Mouse (Mus musculus) ES-E14 (cell line): ENCODE results near the gene Per1. TPM values are rescaled to one million over a fixed set of nuclear protein-coding genes. Genes with fewer than 3 reads are reported as not detected.

Experiments used
- DNase-seq: peaks from one replicate; pipeline ENCODE4 v3.0.0-alpha.2; 2013; ENCODE audit warnings: low read depth, low spot score
- H3K27ac ChIP-seq: 2 replicates; pipeline ENCODE4 v1.5.1; 2012; ENCODE audit warnings: low read depth, mild to moderate bottlenecking, low read length, moderate library complexity, mixed read lengths; ENCODE audit not compliant: poor library complexity, insufficient read depth, severe bottlenecking
- H3K36me3 ChIP-seq: 2 replicates; pipeline ENCODE4 v1.6.1; 2012; ENCODE audit warnings: mild to moderate bottlenecking, low read length, moderate library complexity, mixed read lengths; ENCODE audit not compliant: control insufficient read depth, poor library complexity, insufficient read depth, severe bottlenecking
- H3K4me1 ChIP-seq, 2 experiments: fragments of 150-350 bp in 1 of 2; sonication (generic) in 1 of 2; 2 replicates each; pipeline ENCODE4 v1.6.1; 2012; ENCODE audit warnings: low read length in 2 of 2, mild to moderate bottlenecking in 1 of 2, mixed read lengths in 1 of 2; ENCODE audit not compliant: control insufficient read depth in 2 of 2, insufficient read depth in 2 of 2, poor library complexity in 1 of 2
- H3K4me3 ChIP-seq, 2 experiments: fragments of 150-350 bp in 1 of 2; sonication (generic) in 1 of 2; 2 replicates each; pipeline ENCODE4 v1.5.1; 2012; ENCODE audit warnings: low read length in 2 of 2, low read depth in 1 of 2, mild to moderate bottlenecking in 1 of 2, mixed read lengths in 1 of 2; ENCODE audit not compliant: insufficient read depth in 1 of 2, poor library complexity in 1 of 2, severe bottlenecking in 1 of 2
- H3K9ac ChIP-seq: 2 replicates; pipeline ENCODE4 v1.6.1; 2012; ENCODE audit warnings: low read depth, mild to moderate bottlenecking, low read length, mixed read lengths; ENCODE audit not compliant: poor library complexity, insufficient read depth, severe bottlenecking
- H3K9me3 ChIP-seq: fragments of 150-350 bp; sonication (generic); 2 replicates; pipeline ENCODE4 v1.6.1; 2012; ENCODE audit warnings: low read depth, mild to moderate bottlenecking, low read length; ENCODE audit not compliant: control insufficient read depth, insufficient read depth
- CHD2 ChIP-seq: IDR thresholded peaks from 2 replicates; pipeline ENCODE4 v1.6.1; 2014; ENCODE audit warnings: mild to moderate bottlenecking, low read depth, low read length, inconsistent platforms
- HCFC1 ChIP-seq: IDR thresholded peaks from 2 replicates; pipeline ENCODE4 v1.6.1; 2012; ENCODE audit warnings: low read length, inconsistent platforms, borderline replicate concordance; ENCODE audit not compliant: insufficient read depth
- MAFK ChIP-seq: IDR thresholded peaks from 2 replicates; pipeline ENCODE4 v1.6.1; 2014; ENCODE audit warnings: mild to moderate bottlenecking, low read depth, low read length, inconsistent platforms; ENCODE audit not compliant: insufficient read depth
- ZC3H11A ChIP-seq: IDR thresholded peaks from 2 replicates; pipeline ENCODE4 v1.6.1; 2012; ENCODE audit warnings: low read depth, mild to moderate bottlenecking, inconsistent platforms, low read length, borderline replicate concordance
- ZNF384 ChIP-seq: IDR thresholded peaks from 2 replicates; pipeline ENCODE4 v1.6.1; 2012; ENCODE audit warnings: low read depth, low read length, inconsistent platforms
- in situ Hi-C, 2 experiments: fragments of 600-800 bp; cut with MboI; formaldehyde crosslinking; loops; one replicate each; pipeline ENCODE4 v1.15.1; 2025; ENCODE audit warnings: low sequenced_read_pairs in 2 of 2, inconsistent platforms in 1 of 2; ENCODE audit not compliant: unreplicated experiment in 2 of 2
- total RNA-seq: library from RNA; depleted of rRNA; stranded (reverse); fragments of 300-350 nt; gene quantifications from 2 replicates; pipeline ENCODE4 v1.2.3, GENCODE M21; 2012

Per1 gene
- total RNA-seq, 1 experiment = 6.0 TPM

DNA sequence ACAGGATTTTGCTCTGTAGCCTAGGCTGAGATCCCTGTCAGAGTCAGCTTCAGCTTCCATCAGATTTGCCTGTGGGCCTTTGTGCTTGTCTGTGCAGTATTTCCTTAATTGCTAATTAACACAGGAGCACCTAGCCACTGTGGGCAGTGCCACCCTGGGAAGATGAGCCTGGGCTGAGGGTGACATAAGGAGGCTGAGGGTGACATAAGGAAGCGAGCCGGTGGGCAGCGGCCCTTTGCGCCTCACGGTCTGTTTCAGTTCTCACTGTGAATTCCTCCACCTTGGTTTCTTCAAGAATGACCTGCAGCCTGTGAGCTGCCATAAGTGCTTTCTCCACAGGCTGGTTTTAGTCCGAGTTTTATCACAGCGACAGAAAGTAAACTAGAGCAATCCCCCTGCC lies 13.4 kb upstream of the Per1 start:
- Histone ChIP-seq H3K4me1 (peaks cover 0 to 12% of the 10 kb centered on the region in 2 experiments; a peak in 1 of 4 replicates), H3K9ac (no peak overlapping the region), H3K36me3 (no peaks in the 10 kb centered on the region), H3K4me3 (no peak overlapping the region), H3K9me3 (no peaks in the 10 kb centered on the region), H3K27ac (no peak overlapping the region)
- in situ Hi-C loops = no loop called here
- no peak for TF ChIP-seq CHD2
- TF ChIP-seq MAFK = no peak
- no peak for TF ChIP-seq HCFC1
- TF ChIP-seq ZC3H11A = no peak
- no peak for TF ChIP-seq ZNF384
- DNase-seq = no peak

DNA sequence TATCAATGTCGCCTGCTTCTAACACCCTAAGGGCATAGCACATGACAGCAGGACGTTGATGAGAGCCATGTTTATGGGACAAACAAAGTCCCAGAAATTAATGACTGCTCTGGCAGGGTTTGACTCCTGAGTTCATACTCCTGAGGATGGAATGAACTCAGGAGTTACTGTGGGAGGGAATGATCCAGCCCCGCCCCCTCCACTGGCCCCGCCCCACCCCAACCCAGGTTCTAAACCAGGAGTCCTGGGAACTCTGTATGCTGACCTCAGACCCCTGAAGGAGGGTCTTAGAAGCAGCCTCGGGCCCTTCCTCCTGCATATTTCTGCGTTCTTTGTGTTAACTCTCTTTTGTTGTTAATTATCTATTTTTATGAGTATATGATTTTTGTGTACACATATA lies 9.4 kb upstream of the Per1 start:
- DNase-seq = no peak
- Histone ChIP-seq H3K9me3 (no peaks in the 10 kb centered on the region), H3K4me1 (peaks cover 0 to 19% of the 10 kb centered on the region in 2 experiments; a peak in 1 of 4 replicates), H3K27ac (no peak overlapping the region), H3K4me3 (no peak overlapping the region), H3K36me3 (no peaks in the 10 kb centered on the region), H3K9ac (no peak overlapping the region)
- TF ChIP-seq MAFK (no peak), CHD2 (no peak), ZNF384 (no peak), ZC3H11A (no peak), HCFC1 (no peak)
- in situ Hi-C loops = no loop called here

DNA sequence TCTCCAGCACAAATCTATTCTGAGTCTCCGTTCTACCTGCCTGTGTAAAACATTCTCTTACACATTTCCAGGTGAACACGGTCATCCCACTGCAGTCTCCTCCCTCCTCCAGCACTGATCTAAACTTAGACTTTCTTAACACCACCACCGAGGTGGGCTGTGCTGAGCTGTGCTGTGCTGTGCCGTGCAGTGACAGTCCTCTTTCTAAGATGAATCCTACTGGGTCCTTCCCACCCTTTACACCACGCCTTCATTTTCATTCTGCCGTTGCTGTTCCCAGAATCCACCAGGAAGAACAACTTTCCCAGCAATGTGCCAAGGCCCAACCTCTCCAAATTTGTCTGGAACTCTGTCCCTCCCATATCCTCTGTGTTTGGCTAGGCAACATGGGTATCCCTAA lies 8.6 kb upstream of the Per1 start:
- Histone ChIP-seq H3K4me1 (peaks cover 0 to 20% of the 10 kb centered on the region in 2 experiments; a peak in 1 of 4 replicates), H3K9ac (no peak overlapping the region), H3K9me3 (no peaks in the 10 kb centered on the region), H3K27ac (no peak overlapping the region), H3K36me3 (peaks cover 1% of the 10 kb centered on the region; the same call in 1 of the 2 replicates), H3K4me3 (no peak overlapping the region)
- in situ Hi-C loops = no loop called here
- no peak for DNase-seq
- TF ChIP-seq CHD2 = no peak
- TF ChIP-seq MAFK = no peak
- no peak for TF ChIP-seq HCFC1
- TF ChIP-seq ZC3H11A = no peak

DNA sequence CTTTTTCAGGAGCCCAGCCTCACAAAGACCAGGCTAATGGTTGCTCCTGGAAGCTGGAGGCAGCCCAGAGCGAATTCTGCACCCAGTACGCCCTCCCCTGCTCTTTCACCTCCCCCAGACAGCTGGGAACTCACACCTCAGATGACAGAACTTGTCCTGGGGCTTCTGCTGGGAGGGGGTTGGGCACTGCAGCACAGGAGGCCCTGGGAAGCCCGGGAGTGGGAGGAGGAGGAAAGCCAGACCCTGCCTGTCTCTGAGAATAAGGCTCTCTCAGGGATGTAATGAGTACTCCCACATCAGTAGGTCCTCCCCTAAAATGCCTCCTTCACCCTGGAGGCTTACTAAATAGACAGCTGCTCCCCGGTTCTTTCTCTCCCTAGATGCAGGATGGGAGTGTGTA lies 7.9 kb upstream of the Per1 start:
- Histone ChIP-seq H3K9ac (no peak overlapping the region), H3K27ac (no peak overlapping the region), H3K36me3 (peaks cover 4% of the 10 kb centered on the region; the same call in 1 of the 2 replicates), H3K4me3 (no peak overlapping the region), H3K9me3 (no peaks in the 10 kb centered on the region), H3K4me1 (peaks cover 0 to 22% of the 10 kb centered on the region in 2 experiments; a peak in 1 of 4 replicates)
- in situ Hi-C loops = no loop called here
- TF ChIP-seq ZNF384 = no peak
- TF ChIP-seq HCFC1 = no peak
- TF ChIP-seq MAFK = no peak
- TF ChIP-seq ZC3H11A = no peak
- TF ChIP-seq CHD2 = no peak
- no peak for DNase-seq

DNA sequence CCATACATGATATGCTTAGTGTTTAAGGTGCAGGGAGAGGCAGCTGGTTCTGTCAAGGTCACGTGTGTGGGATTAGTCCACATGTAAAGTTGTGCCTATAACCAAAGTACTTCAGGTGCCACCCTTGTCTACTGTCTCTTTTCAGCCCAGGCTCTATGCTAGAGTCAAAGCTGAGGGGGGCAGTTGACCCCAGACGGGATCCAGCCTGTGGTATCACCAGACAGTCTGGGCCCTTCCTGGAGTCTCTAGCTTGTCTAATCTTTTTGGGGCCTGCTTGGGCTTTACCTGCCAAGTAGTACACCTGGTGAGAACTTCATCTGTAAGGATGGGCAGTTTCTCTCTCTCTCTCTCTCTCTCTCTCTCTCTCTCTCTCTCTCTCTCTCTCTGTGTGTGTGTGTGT lies 7.4 kb upstream of the Per1 start:
- in situ Hi-C loops = no loop called here
- Histone ChIP-seq H3K9ac (peak overlapping the region; percentile 89; the same call in 1 of the 2 replicates), H3K4me3 (no peak overlapping the region), H3K4me1 (peaks cover 0 to 23% of the 10 kb centered on the region in 2 experiments; a peak in 1 of 4 replicates), H3K27ac (no peak overlapping the region), H3K9me3 (no peaks in the 10 kb centered on the region), H3K36me3 (peaks cover 5% of the 10 kb centered on the region; the same call in 1 of the 2 replicates)
- TF ChIP-seq ZNF384 (no peak), MAFK (no peak), CHD2 (no peak), HCFC1 (no peak), ZC3H11A (no peak)
- no peak for DNase-seq
